Mouse (Mus musculus): Measurements from ENCODE around the gene Apbb2.
A peak's percentile ranks its signal among the peaks of the same experiment; 100 is the strongest.

GRCm38 (mm10) chr5:66620191-66620625 is 1.6 kb upstream of the Apbb2 start:
- TF ChIP-seq CTCF (IDR thresholded peaks at IDR 0.05; ENCODE audit: low read depth): peak; percentile 46
- TF ChIP-seq EP300 (IDR thresholded peaks at IDR 0.05; ENCODE audit: low read depth): peak; percentile 64; the same call in 1 of the 2 replicates

Measured in heart, postnatal 0 days (tissue).